Mouse (Mus musculus) testis, adult 2 months (tissue): Measurements from ENCODE around the gene Ivd. TPM values are rescaled to one million over a fixed set of nuclear protein-coding genes. Genes with fewer than 3 reads are reported as not detected.
A peak's percentile ranks its signal among the peaks of the same experiment; 100 is the strongest.

ENCODE experiments used
- H3K27ac ChIP-seq: fragments of 200-500 bp; 2 replicates; pipeline ENCODE4 v1.5.1; 2012; ENCODE audit warnings: low read depth, low read length; ENCODE audit not compliant: control insufficient read depth, insufficient read depth
- H3K27me3 ChIP-seq: fragments of 200-500 bp; 2 replicates; pipeline ENCODE4 v1.6.1; 2012; ENCODE audit warnings: mild to moderate bottlenecking, low read length, moderate library complexity; ENCODE audit not compliant: control insufficient read depth, insufficient read depth
- H3K36me3 ChIP-seq: fragments of 200-500 bp; 2 replicates; pipeline ENCODE4 v1.6.1; 2012; ENCODE audit warnings: mild to moderate bottlenecking, low read length; ENCODE audit not compliant: control insufficient read depth, insufficient read depth
- H3K4me1 ChIP-seq: fragments of 200-500 bp; 2 replicates; pipeline ENCODE4 v1.6.1; 2012; ENCODE audit warnings: low read length; ENCODE audit not compliant: control insufficient read depth, insufficient read depth
- H3K4me3 ChIP-seq: fragments of 200-500 bp; 2 replicates; pipeline ENCODE4 v1.5.1; 2012; ENCODE audit warnings: low read depth, mild to moderate bottlenecking, low read length, moderate library complexity, mixed read lengths; ENCODE audit not compliant: control insufficient read depth
- CTCF ChIP-seq: fragments of 200-500 bp; IDR thresholded peaks from 2 replicates; pipeline ENCODE4 v1.5.1; 2012; ENCODE audit warnings: low read depth, mild to moderate bottlenecking, inconsistent platforms, low read length, moderate library complexity; ENCODE audit not compliant: control insufficient read depth, insufficient read depth, insufficient replicate concordance
- POLR2A ChIP-seq: fragments of 200-500 bp; IDR thresholded peaks from 2 replicates; pipeline ENCODE4 v1.6.1; 2012; ENCODE audit warnings: low read depth, mild to moderate bottlenecking, inconsistent platforms, low read length, moderate library complexity; ENCODE audit not compliant: control insufficient read depth
- polyA plus RNA-seq: library from polyadenylated mRNA; depleted of rRNA; stranded (reverse); fragments of >200 nt; gene quantifications from 2 replicates; pipeline ENCODE4 v1.2.3, GENCODE M21; 2012

Gene Ivd
- polyA plus RNA-seq, 1 experiment = 41.3 TPM

DNA sequence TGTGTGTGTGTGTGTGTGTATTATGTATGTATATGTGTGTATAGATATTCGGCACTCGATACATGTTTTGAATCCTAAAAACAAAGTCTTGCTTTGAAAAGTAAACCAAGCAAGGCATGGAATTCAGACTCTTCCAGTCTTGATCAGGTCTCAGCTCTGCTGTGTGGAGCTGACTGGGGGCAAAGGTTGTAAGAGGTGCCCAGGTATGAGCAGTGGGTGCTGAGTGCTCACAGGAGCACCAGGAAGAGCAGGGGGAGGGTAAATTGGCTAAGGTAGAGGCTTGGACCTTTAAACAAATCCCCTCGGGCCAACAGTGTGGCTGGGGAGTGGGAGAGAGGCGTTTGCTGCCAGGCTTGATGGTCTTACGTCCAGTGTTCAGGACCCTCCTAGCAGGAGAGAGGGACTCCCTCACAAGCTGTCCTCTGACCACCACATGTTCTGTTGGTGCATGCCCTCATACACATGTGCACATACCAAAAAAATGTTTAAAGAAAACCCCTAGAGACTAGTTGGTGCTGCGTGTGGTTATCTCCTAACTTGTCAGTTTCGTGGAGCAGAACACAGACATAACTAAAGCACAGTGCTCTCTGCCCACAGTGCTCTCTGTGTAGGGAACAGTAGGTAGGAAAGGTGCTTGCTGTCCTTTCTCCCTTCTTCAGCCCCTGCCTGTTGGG is 49.0 kb downstream of the Ivd start:
- TF ChIP-seq POLR2A (no peak), CTCF (no peak)
- no peak overlapping the region for H3K4me3 ChIP-seq
- H3K4me1 ChIP-seq = no peaks in the 10 kb centered on the region
- no peaks in the 10 kb centered on the region for H3K36me3 ChIP-seq
- H3K27ac ChIP-seq = no peak overlapping the region
- H3K27me3 ChIP-seq = no peaks in the 10 kb centered on the region

DNA sequence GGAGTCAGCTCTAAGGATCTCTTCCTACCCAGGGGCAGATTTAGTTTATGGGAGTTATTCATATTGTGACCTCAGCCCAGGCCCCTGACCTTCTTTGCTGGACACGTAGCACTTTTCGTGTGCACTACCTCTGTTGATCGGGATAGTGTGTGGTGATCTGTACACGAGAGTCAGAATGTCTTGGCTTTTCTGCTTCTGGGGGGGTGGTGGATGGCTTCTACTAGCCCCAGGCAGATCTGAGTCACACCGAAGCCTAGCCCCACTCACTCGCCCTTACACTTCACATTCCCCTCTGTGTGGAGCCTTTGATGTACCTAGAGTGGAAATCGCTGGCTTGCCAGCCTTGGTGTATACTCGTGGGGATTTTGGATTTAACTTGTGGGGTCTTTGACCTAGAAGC is 51.0 kb downstream of the Ivd start:
- H3K4me3 ChIP-seq = no peak overlapping the region
- H3K27me3 ChIP-seq = no peaks in the 10 kb centered on the region
- H3K36me3 ChIP-seq = no peaks in the 10 kb centered on the region
- H3K4me1 ChIP-seq = no peaks in the 10 kb centered on the region
- TF ChIP-seq POLR2A = no peak
- TF ChIP-seq CTCF = no peak
- H3K27ac ChIP-seq = no peak overlapping the region

DNA sequence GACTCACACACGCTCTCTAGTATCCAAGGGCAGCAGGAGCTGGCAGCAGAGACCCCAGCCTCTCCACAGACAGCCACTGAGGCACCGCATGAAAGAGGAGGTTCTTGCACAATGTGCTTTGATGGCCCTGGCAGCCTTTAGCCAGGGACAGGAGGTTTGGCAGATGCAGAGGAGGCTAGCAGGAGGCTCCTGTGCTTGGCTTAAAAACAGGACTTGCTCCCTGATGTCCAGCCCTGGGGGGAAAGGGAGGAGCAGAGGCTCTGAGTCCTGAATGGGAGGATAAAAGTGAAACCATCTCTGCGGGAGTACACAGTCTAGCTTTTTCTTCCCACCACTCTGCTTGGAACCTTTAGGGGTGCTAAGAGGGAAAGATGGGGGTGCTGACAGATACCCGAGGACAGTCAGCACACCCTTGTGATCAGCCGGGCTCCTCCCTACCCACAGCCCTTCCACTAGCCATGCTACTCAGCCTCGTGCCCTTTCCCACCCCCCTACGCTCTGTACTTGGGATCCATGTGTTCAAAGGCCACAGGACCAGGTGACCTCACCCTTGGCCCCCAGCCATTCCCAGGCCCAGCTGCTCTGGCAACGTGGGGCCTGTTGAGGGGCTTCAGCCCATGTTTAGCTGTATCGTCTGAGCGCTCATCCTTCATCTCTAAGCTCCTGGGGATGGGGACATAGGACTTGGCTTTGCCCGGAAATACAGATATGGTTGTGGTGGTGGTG is 52.0 kb downstream of the Ivd start:
- no peak overlapping the region for H3K4me3 ChIP-seq
- no peak overlapping the region for H3K27ac ChIP-seq
- no peak for TF ChIP-seq CTCF
- no peak for TF ChIP-seq POLR2A
- no peaks in the 10 kb centered on the region for H3K36me3 ChIP-seq
- no peaks in the 10 kb centered on the region for H3K4me1 ChIP-seq
- no peaks in the 10 kb centered on the region for H3K27me3 ChIP-seq

DNA sequence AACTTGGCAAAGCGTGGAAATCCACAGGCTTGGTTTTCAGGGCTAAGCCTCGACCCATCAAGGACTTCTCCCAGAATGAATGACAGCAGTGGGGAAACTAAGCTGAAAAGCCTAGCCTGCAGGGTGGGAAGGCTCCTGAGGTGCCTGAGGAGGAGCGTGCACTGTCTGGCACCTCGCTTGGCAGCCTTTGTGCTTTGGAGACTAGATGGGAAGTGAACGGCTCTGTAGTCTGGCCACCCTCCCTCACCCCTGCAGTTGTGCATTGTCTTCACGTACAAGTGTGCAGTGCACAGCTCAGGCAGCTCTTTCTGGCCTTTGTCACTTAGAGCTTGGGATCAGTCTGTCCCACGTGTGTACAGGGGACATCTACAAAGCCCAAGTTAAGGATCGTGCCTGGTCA is 52.9 kb downstream of the Ivd start:
- H3K36me3 ChIP-seq = no peaks in the 10 kb centered on the region
- H3K27me3 ChIP-seq = no peaks in the 10 kb centered on the region
- H3K4me3 ChIP-seq = no peak overlapping the region
- no peak overlapping the region for H3K27ac ChIP-seq
- TF ChIP-seq CTCF (no peak), POLR2A (no peak)
- no peaks in the 10 kb centered on the region for H3K4me1 ChIP-seq

DNA sequence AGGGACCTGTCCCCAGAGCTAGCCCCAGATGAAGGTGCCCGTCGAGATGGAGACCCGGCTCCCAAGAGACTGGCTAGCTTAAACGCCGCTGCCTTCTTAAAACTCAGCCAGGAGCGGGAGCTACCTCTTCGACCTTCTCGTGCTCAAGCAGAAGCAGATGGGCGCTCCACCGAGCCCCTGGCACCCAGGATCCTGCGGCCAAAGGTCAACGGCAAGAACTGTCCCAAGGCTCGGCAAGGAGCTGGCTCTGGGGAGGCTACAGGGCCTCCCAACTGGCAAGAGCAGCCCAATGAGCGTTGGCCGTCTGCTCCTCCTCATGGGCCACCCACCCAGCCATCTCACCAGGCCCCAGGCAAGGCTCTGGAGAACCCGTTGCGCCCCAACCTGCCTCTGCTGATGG is 54.7 kb downstream of the Ivd start:
- no peaks in the 10 kb centered on the region for H3K36me3 ChIP-seq
- no peaks in the 10 kb centered on the region for H3K4me1 ChIP-seq
- H3K27ac ChIP-seq = no peak overlapping the region
- H3K27me3 ChIP-seq = no peaks in the 10 kb centered on the region
- H3K4me3 ChIP-seq = no peak overlapping the region
- TF ChIP-seq POLR2A = no peak
- TF ChIP-seq CTCF = no peak

DNA sequence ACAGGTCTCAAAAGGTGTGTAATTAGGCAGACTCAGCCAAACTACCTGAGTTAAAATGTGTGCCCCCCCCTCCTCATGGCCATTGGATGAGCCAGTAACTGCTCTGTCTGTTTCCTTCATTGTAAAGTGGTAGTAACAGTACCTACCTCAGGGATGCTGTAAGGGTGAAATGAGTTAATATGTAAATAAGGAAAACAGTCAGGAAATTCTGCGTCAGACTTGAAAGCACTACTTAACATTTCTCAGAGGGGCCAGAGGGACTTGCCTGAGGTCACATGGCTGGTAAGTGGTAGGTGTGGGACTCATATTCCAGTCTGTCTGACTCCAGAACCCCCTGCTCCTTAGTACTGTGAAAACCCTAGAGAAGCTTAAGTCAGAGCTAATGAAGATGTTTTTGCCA is 56.8 kb downstream of the Ivd start:
- TF ChIP-seq POLR2A (no peak), CTCF (no peak)
- Histone ChIP-seq H3K4me3 (no peak overlapping the region), H3K36me3 (no peaks in the 10 kb centered on the region), H3K27ac (no peak overlapping the region), H3K27me3 (no peaks in the 10 kb centered on the region), H3K4me1 (no peaks in the 10 kb centered on the region)

DNA sequence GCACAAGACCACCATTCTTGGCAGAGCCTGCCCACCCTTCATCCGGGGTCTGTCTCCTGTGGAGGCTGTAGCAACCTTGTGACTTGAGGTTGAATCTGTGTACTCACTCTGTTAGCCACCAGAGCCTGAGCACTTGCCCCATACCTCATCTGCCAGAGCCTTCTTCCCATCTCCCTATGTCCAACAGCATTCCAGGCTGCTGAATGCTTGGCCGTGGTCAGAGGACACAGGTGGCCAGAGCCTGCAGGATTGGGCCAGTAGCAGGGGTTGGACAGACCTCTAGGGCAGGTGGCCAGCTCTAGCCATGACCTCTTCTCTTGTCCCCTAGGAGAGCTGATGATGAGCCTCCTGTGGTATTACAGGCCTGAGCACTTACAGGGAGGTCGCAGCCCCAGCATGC is 58.7 kb downstream of the Ivd start:
- no peaks in the 10 kb centered on the region for H3K4me1 ChIP-seq
- no peak overlapping the region for H3K4me3 ChIP-seq
- H3K27ac ChIP-seq = no peak overlapping the region
- no peaks in the 10 kb centered on the region for H3K27me3 ChIP-seq
- no peak for TF ChIP-seq CTCF
- no peak for TF ChIP-seq POLR2A
- no peaks in the 10 kb centered on the region for H3K36me3 ChIP-seq

DNA sequence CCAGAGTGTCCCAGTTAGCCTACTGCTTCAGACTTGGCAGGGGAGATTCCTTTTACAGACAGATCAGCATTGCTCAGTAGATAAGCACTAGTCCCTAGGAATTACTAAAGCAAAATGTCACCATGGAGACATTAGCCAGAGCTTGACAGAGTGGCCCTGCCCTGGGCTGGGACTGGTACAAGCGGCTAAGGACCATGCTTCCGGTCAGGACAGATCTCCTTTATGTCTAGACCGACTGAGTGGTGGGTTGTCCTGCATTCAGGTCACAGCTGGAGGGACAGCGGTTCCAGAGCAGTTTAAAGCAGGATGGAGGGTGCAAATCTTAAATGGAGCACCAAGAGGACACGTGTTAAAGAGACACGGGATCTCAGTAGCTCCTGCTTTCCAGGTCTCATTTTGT is 64.2 kb downstream of the Ivd start:
- Histone ChIP-seq H3K4me1 (peaks cover 9% of the 10 kb centered on the region), H3K27ac (no peak overlapping the region), H3K4me3 (peak overlapping the region; percentile 81), H3K27me3 (no peaks in the 10 kb centered on the region), H3K36me3 (no peaks in the 10 kb centered on the region)
- TF ChIP-seq CTCF (no peak), POLR2A (no peak)
